Mouse (Mus musculus) limb, embryonic 11.5 days (tissue): ENCODE measurements around the gene Polr3a. TPM values are rescaled to one million over a fixed set of nuclear protein-coding genes. Genes with fewer than 3 reads are reported as not detected.

ENCODE experiments used
- ATAC-seq: fragments of 200-750 bp; cut with Nextera tagmentation; 2 replicates; pipeline ENCODE4 v1.8.0; 2017; ENCODE audit warnings: low read depth; ENCODE audit not compliant: insufficient number of reproducible peaks, low FRiP score, low TSS enrichment
- DNase-seq: peaks from one replicate; pipeline ENCODE4 v3.0.0-alpha.2; 2015; ENCODE audit warnings: low spot score
- H3K27ac ChIP-seq: fragments of 300-500 bp; sonication (generic); replicated peaks from 2 replicates; pipeline ENCODE4 v1.5.1; 2014; ENCODE audit warnings: low read depth, mild to moderate bottlenecking, low read length
- H3K27me3 ChIP-seq: fragments of 300-500 bp; sonication (generic); 2 replicates; pipeline ENCODE4 v1.6.1; 2014; ENCODE audit warnings: mild to moderate bottlenecking, low read length, mixed read lengths; ENCODE audit not compliant: control insufficient read depth, insufficient read depth
- H3K36me3 ChIP-seq: fragments of 300-500 bp; sonication (generic); 2 replicates; pipeline ENCODE4 v1.6.1; 2014; ENCODE audit warnings: mild to moderate bottlenecking, low read length, moderate library complexity, mixed read lengths; ENCODE audit not compliant: control insufficient read depth, insufficient read depth
- H3K4me1 ChIP-seq: fragments of 300-500 bp; sonication (generic); 2 replicates; pipeline ENCODE4 v1.6.1; 2014; ENCODE audit warnings: low read length, mixed read lengths; ENCODE audit not compliant: control insufficient read depth, insufficient read depth
- H3K4me2 ChIP-seq: fragments of 300-500 bp; sonication (generic); 2 replicates; pipeline ENCODE4 v1.6.1; 2014; ENCODE audit warnings: low read depth, mild to moderate bottlenecking, moderate library complexity; ENCODE audit not compliant: severe bottlenecking
- H3K4me3 ChIP-seq: fragments of 300-500 bp; sonication (generic); 2 replicates; pipeline ENCODE4 v1.5.1; 2014; ENCODE audit warnings: low read depth, low read length
- H3K9ac ChIP-seq: fragments of 300-500 bp; sonication (generic); 2 replicates; pipeline ENCODE4 v1.6.1; 2014; ENCODE audit warnings: mild to moderate bottlenecking, low read length
- H3K9me3 ChIP-seq: fragments of 300-500 bp; sonication (generic); 2 replicates; pipeline ENCODE4 v1.6.1; 2016; ENCODE audit warnings: low read length; ENCODE audit not compliant: control insufficient read depth
- WGBS: fragments of 180-500 bp; shearing (Covaris S2); extraction: QIAGEN DNeasy Blood & Tissue Kit; methylation state at CpG from one replicate; pipeline ENCODE4 v1.1.7; 2014; 5-methylcytosine and 5-hydroxymethylcytosine counted together
- polyA plus RNA-seq: library from polyadenylated mRNA; unstranded; fragments of >200 nt; fragmentation: Nextera tagmentation; extraction: Ambion mirVana; gene quantifications from 2 replicates; pipeline ENCODE4 v1.2.1, GENCODE M21; 2014

Polr3a gene
- polyA plus RNA-seq, 1 experiment from 2014 or later, result 17.4 TPM

- peaks cover 4% of the 10 kb centered on the region; the same call in 1 of the 2 replicates for H3K9me3 ChIP-seq
- H3K4me1 ChIP-seq, result peaks cover 10% of the 10 kb centered on the region
- no peak overlapping the region for H3K27ac ChIP-seq
- no peaks in the 10 kb centered on the region for H3K36me3 ChIP-seq
- ATAC-seq, result no peak
- no peak for DNase-seq
- H3K4me3 ChIP-seq, result no peak overlapping the region
- H3K27me3 ChIP-seq, result no peaks in the 10 kb centered on the region
- H3K9ac ChIP-seq, result no peak overlapping the region
- WGBS, result 77% methylated on average over 2 of the region's 2 CpGs
- no peak overlapping the region for H3K4me2 ChIP-seq
These were observed 23.8 kb upstream of the Polr3a start for GRCm38 (mm10) chr14:24510679-24511078.

GRCm38 (mm10) chr14:24510218-24510617, 23.4 kb upstream of the Polr3a start:
- peaks cover 10% of the 10 kb centered on the region for H3K4me1 ChIP-seq
- WGBS, result 100% methylated on average over 1 of the region's 1 CpGs
- H3K9ac ChIP-seq, result no peak overlapping the region
- no peak overlapping the region for H3K4me3 ChIP-seq
- H3K27ac ChIP-seq, result no peak overlapping the region
- no peak for ATAC-seq
- H3K4me2 ChIP-seq, result no peak overlapping the region
- no peak for DNase-seq
- H3K9me3 ChIP-seq, result peaks cover 4% of the 10 kb centered on the region; the same call in 1 of the 2 replicates
- H3K36me3 ChIP-seq, result no peaks in the 10 kb centered on the region
- H3K27me3 ChIP-seq, result no peaks in the 10 kb centered on the region

GRCm38 (mm10) chr14:24509557-24509956, 22.7 kb upstream of the Polr3a start:
- 73% methylated on average over 5 of the region's 5 CpGs for WGBS
- ATAC-seq (no peak), DNase-seq (no peak)
- Histone ChIP-seq H3K4me1 (peaks cover 10% of the 10 kb centered on the region), H3K4me2 (no peak overlapping the region), H3K27me3 (no peaks in the 10 kb centered on the region), H3K9me3 (peaks cover 4% of the 10 kb centered on the region; the same call in 1 of the 2 replicates), H3K36me3 (no peaks in the 10 kb centered on the region), H3K4me3 (no peak overlapping the region), H3K27ac (no peak overlapping the region), H3K9ac (no peak overlapping the region)

- 18% methylated on average over 18 of the region's 18 CpGs for WGBS
- no peak overlapping the region for H3K9ac ChIP-seq
- H3K9me3 ChIP-seq, result peaks cover 4% of the 10 kb centered on the region; the same call in 1 of the 2 replicates
- DNase-seq (peak; percentile 34), ATAC-seq (no peak)
- no peaks in the 10 kb centered on the region for H3K27me3 ChIP-seq
- H3K27ac ChIP-seq, result no peak overlapping the region
- H3K4me1 ChIP-seq, result peaks cover 10% of the 10 kb centered on the region
- H3K36me3 ChIP-seq, result no peaks in the 10 kb centered on the region
- peak overlapping the region; percentile 8; the same call in 1 of the 2 replicates for H3K4me2 ChIP-seq
- no peak overlapping the region for H3K4me3 ChIP-seq
These were observed 21.4 kb upstream of the Polr3a start for GRCm38 (mm10) chr14:24508070-24508773.

- Histone ChIP-seq H3K27me3 (no peaks in the 10 kb centered on the region), H3K9me3 (peaks cover 4% of the 10 kb centered on the region; the same call in 1 of the 2 replicates), H3K4me1 (peaks cover 10% of the 10 kb centered on the region), H3K27ac (no peak overlapping the region), H3K9ac (no peak overlapping the region), H3K4me3 (no peak overlapping the region), H3K36me3 (no peaks in the 10 kb centered on the region), H3K4me2 (peak overlapping the region; percentile 4; the same call in 1 of the 2 replicates)
- WGBS, result 32% methylated on average over 14 of the region's 14 CpGs
- ATAC-seq (no peak), DNase-seq (no peak)
These were observed 20.7 kb upstream of the Polr3a start for GRCm38 (mm10) chr14:24507452-24508069.

- H3K4me1 ChIP-seq, result peaks cover 7% of the 10 kb centered on the region
- H3K4me2 ChIP-seq, result no peak overlapping the region
- 70% methylated on average over 4 of the region's 4 CpGs for WGBS
- H3K9ac ChIP-seq, result peak overlapping the region; percentile 50
- H3K4me3 ChIP-seq, result no peak overlapping the region
- H3K27ac ChIP-seq, result 0 out of 2 replicates have a peak overlapping the region, but pooled peaks have one; percentile 59
- no peaks in the 10 kb centered on the region for H3K27me3 ChIP-seq
- ATAC-seq (no peak), DNase-seq (no peak)
- peaks cover 15% of the 10 kb centered on the region for H3K36me3 ChIP-seq
- H3K9me3 ChIP-seq, result no peaks in the 10 kb centered on the region
These were observed 14.4 kb upstream of the Polr3a start for GRCm38 (mm10) chr14:24501256-24501655.

GRCm38 (mm10) chr14:24500845-24501186, 14.0 kb upstream of the Polr3a start:
- peaks cover 17% of the 10 kb centered on the region for H3K36me3 ChIP-seq
- peak overlapping the region; percentile 59; the same call in 1 of the 2 replicates for H3K27ac ChIP-seq
- DNase-seq (no peak), ATAC-seq (0 out of 2 replicates have a peak, but pooled peaks have one; percentile 33)
- peaks cover 7% of the 10 kb centered on the region for H3K4me1 ChIP-seq
- 32% methylated on average over 8 of the region's 8 CpGs for WGBS
- no peaks in the 10 kb centered on the region for H3K27me3 ChIP-seq
- H3K4me3 ChIP-seq, result no peak overlapping the region
- no peaks in the 10 kb centered on the region for H3K9me3 ChIP-seq
- H3K4me2 ChIP-seq, result peak overlapping the region; percentile 22
- peak overlapping the region; percentile 50 for H3K9ac ChIP-seq

- ATAC-seq, result peak; percentile 50; the same call in 1 of the 2 replicates
- WGBS, result 19% methylated on average over 18 of the region's 18 CpGs
- peak overlapping the region; percentile 50 for H3K9ac ChIP-seq
- peaks cover 18% of the 10 kb centered on the region for H3K36me3 ChIP-seq
- H3K4me1 ChIP-seq, result peaks cover 7% of the 10 kb centered on the region
- no peaks in the 10 kb centered on the region for H3K27me3 ChIP-seq
- H3K4me2 ChIP-seq, result peak overlapping the region; percentile 22
- peak overlapping the region; percentile 59; the same call in 1 of the 2 replicates for H3K27ac ChIP-seq
- H3K4me3 ChIP-seq, result no peak overlapping the region
- H3K9me3 ChIP-seq, result no peaks in the 10 kb centered on the region
- DNase-seq, result peak; percentile 96
These were observed 13.4 kb upstream of the Polr3a start for GRCm38 (mm10) chr14:24500091-24500844.
